Mouse (Mus musculus) megakaryocyte, adult 5-6 weeks (primary cell): ENCODE data around the gene Ppp1ca. TPM values are rescaled to one million over a fixed set of nuclear protein-coding genes. Genes with fewer than 3 reads are reported as not detected.

Experiments used
- ATAC-seq: 2 replicates; pipeline ENCODE4 v1.8.0; 2016; ENCODE audit warnings: mild to moderate bottlenecking, inconsistent platforms; ENCODE audit not compliant: poor library complexity, severe bottlenecking
- total RNA-seq, 2 experiments: library from RNA; stranded (forward) in 1 of 2; stranded (reverse) in 1 of 2; fragments of 153-499, 151-499 nt in 1 of 2; fragments of 221-1000, 200-1000 nt in 1 of 2; gene quantifications; 2 replicates each; pipeline versions ENCODE4 v1.2.3 to v1.2.4; 2015 to 2017

Gene Ppp1ca
- total RNA-seq, 2 experiments from 2014 or later = 536 to 705 TPM

DNA sequence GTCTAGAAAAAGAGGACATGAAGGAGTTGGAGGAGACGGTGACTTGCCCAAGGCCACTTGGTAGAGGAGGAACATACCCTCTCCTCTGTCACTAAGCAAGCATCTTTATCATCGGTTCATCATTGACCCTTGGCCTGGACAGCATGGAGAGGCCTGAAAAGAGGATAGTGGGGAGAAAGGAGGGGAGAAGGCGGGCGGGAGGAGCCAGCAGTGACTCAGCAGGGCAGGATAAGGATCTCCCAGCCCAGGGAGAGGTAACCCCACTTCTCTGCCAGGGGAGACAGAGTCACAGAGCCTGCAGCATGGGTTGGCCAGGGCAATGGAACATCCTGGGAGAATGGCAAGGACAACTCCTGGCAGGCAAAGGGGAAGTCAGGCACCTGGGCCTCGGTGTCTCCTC, 16.7 kb downstream of the Ppp1ca start:
- no peak for ATAC-seq

DNA sequence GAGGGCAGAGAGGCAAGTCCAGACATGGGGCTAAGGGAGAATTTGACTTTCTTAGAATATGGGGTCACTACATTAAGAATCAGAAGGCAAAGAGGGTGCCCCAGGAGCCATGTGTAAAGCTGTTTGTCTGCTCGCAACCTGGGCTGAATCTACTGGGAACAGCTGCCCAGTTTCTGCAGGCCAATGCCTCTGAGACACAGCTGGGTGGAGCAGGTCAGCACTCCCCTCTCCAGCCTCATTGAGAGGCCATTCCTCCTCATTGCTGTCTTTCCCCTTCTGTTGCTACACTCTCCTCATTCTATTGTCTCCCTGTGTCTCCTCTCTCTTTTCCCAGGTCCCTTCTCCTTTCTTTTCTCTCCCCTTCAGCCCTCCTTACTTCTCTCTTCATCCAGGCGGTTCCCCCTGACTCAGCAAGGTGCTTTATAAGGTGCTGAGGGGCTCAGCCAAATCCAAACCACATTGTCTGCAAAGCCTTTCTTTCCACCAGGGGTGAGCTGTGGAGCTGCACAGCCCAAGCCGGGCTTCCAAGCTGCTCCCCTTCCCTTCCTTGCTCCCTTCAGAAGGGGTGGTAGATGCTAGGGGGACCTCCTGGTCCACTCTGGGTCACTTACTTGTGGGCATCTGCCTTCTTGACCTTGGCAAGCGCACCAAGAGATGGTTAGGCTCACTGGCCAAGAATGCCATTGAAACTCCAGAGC, 20.2 kb downstream of the Ppp1ca start:
- no peak for ATAC-seq

DNA sequence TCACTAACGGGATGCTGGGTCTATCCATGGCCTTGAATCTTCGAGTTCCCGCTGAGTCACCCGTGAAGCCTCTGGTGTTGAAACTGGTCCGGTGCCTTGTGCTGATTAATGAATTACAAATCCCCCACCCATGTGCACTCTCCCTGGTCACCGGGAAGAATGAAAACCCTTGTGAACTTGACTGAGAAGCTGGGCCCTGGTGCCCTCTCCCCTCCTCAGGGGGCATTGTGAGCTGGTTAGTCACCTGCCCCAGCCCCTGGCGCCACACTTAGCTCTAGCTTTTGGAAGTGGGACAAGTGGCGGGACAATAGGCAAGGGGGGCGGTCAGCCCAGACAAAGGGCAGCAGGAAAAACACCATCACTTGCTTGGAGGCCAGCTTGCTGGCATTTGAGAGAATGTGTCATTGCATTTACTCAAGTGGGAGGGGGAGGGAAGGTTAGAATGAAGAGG, 21.7 kb downstream of the Ppp1ca start:
- peak; percentile 33 for ATAC-seq

DNA sequence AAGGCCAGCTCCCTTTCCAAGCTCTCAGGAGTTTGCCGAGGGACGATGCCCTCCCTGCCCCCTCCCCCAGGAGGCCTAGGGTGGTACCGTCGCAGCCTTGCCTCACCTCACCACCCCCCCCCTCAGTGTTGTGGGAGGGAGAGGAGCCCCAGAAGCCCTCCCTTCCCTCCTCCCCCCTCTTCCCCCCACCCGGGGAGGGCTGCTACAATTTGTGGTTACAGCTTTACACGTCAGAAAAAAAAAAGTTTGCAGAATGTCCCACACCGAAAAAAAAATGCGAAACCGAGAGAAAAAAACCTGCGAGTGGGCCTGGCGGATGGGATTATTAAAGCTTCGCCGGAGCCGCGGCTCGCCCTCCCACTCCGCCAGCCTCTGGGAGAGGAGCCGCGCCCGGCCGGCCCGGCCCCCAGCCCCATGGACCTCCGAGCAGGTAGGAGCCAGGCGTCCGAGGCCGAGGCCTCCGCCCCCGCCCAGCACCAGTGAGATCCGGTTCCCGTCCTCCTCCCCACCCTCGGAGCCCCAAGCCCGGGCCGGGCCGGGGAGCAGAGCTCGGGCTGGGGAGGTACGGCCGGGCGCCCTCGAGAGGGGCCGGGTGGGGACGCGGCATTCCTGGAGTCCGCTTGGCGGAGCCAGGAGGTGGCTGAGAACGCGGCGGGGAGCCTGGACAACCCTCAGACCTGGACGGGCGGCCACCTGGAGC, 22.4 kb downstream of the Ppp1ca start, which contains the start of the genes Clcf1 and AC109138.7:
TSS of gene Clcf1 (plus strand) at position 168 of the 700 bp plus-strand sequence.
TSS of gene AC109138.7 (plus strand) at position 287 of the 700 bp plus-strand sequence.
- peak; percentile 37 for ATAC-seq

DNA sequence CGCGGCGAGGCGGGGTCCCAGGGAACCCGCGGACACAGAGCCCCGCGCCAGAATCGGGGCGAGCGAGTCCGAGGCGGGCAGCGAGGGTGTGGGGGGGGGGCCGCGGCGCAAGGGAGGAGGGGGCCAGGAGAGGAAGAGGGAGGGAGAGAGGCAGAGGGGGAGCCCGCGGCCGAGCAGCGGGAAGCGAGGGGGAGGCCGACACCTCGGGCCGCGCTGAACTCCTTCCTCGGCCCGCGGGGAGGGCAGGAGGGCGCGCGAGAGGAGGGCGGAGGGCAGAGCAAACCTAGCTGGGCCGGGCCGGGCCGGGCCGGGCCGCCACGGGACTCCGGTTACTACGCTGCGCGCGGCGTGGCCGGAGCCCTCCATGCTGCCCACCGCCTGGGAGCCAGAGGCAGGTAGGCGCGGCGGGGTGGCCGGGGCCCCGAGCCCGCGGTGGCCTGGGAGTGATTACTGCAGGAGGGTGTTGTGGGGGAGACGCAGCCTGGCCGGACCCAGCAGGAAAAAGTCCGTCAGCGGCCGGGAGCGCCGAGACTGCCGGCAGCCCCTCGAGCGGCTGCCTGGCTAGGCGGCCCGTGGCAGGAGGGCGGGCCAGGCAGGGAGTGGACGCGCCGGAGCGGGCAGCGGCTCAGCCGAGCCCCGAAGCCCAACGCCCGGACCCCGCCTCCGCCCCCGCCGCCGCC, 23.0 kb downstream of the Ppp1ca start:
- peak; percentile 51 for ATAC-seq

DNA sequence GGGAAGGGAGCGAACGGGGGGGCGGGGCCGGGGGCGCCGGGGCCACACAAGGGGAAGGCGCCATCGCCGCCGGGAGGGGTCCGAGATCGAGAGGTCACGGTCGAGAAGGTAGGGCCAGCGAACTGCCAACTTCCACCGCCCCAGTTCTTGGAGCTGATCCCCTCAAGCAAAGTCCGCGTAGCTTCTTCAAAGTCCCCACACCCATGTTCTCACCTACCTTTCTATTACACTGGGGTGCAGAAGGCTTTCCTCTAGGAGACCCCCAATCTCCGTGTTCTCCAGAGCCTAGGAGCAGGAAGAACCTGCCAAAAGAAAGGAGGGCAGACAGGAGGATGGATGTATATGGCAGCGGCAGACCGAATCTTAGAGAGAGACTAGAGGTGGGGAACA, 23.6 kb downstream of the Ppp1ca start:
- ATAC-seq = no peak

DNA sequence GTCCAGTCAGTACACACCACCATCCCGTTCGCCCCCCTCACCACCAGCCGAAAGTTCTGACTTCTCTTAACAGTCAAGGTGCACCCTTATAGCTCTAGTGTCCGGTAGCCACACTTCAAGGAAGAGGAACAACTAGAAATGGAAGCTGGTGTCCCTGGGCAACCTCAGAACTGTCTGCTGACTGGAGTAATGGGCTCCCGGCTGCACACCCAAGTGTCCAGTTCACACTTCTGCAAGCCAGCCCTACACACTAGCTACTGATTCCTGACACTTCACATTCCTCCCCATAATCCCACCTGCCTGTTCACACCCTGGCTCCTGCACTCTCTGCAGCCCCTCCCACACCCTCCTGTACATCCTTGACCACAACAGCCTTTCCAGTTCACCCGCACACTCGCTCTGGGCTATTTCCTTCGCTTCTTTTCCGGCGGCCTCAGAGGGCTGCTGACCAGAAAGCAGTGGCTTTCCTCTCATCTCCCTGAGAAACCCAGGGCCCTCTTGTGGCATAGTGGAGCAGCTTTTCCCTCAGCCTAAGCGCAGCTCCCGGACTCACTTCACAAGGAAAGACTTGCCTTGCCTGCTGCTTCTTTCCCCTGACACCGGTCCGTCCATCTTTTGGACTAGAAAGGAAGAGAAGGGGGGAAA, 24.3 kb downstream of the Ppp1ca start:
- ATAC-seq = peak; percentile 30; the same call in 1 of the 2 replicates

DNA sequence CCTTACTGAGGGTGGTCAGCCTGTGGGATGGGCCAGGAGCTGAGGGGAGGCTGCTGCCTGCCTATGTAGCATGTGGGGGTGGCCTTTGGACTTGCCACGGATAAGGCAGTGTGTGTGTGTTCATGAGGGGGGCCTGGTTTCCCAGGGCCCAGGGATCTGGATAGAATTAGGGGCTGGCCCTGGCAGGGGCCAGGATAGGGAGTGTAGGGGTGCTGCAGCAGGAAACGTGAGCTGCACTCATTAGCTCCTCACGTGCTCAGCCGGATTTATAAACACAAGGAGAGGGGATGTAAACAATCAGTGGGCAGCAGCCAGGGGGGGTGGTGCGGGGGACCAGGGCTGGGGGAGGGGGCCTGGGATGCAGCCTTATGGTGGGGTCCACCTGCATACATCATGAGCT, 25.3 kb downstream of the Ppp1ca start:
- no peak for ATAC-seq

DNA sequence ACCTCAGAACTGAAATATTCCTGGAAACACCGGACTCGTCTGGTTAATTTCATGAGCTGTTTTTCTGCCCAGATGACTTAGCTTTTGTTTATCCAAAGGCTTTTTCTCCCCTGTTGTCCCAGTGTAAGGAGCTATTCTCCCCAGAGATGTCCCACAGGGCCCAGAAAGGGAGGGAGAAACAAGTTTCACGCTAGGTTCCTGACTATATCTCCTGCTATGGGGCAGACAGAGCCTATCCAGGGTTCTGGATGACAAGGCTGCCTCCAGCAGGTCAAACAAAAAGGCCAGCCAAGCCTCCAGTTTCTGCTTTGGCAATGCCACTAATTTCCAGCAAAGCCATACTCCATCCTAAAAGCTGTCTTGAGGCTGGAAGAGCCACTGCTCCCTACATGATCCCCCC, 26.0 kb downstream of the Ppp1ca start:
- no peak for ATAC-seq

DNA sequence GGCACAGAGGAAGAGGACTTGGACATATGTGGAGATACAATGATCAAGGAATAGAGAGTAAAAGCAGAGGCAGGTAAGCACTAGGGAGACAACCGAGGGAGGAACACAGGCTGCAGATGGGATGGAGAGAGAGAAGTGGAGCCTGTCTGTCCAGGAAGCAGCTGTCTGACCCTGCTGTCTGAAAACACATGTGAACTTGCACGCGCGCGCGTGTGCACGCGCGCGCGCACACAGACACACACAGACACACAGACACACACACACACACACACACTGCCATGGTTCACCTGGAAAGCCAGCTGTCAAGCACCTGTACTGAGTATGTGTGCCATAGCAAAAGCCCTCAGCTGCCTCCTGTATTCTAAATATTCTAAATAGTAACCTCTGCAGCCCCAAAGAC, 26.4 kb downstream of the Ppp1ca start:
- no peak for ATAC-seq

DNA sequence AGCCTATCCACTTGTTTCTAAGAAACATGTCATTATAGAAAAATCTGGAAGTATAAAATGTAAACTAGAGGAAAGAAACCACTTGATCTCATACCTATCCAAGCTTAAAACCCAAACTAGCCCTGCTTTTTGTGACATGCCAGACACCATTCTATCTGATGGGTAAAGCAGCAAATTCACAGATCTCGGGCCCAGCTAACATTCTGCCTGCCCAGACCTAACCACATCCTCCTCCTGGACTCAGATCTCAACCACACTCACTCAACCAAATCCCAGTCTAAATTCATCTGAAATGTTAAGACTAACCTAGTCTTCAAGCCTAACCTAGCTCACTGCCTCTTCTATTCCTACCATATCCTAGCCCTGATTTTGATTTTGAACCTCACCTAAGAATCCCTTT, 26.9 kb downstream of the Ppp1ca start:
- ATAC-seq = no peak

DNA sequence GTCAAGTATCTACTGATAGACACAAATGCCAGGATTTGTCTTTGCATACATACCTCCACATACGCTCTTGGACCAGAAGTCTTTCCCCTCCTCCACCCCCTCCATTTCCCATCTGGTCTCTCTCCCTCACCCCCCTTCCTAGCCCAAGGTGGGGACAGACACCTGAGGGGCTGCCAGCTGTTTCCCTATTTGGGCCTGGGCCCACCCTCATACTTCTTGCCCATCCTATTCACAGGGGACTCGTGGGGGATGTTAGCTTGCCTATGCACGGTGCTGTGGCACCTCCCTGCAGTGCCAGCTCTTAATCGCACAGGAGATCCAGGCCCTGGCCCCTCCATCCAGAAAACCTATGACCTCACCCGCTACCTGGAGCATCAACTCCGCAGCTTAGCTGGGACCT, 28.1 kb downstream of the Ppp1ca start:
- ATAC-seq = no peak

DNA sequence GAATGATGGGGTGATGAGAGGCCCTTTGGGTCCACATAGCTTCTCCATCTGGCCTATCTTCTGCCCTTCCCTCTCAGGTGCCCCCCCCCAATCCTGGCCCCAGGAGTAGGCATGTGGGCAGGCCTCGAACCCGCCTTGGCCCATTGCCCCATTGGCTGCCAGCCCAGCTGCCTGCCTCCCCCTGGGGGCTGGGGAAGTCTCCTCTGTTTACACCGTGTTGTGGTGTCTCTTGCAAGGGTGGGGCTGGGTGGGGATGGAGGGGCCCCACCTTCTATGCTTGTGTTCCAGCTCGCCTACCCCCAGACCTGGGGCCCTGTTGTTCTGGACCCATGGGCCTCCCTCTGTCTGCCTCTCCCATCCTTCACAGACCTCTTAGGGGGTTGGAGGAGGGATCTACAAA, 28.6 kb downstream of the Ppp1ca start:
- ATAC-seq = no peak

DNA sequence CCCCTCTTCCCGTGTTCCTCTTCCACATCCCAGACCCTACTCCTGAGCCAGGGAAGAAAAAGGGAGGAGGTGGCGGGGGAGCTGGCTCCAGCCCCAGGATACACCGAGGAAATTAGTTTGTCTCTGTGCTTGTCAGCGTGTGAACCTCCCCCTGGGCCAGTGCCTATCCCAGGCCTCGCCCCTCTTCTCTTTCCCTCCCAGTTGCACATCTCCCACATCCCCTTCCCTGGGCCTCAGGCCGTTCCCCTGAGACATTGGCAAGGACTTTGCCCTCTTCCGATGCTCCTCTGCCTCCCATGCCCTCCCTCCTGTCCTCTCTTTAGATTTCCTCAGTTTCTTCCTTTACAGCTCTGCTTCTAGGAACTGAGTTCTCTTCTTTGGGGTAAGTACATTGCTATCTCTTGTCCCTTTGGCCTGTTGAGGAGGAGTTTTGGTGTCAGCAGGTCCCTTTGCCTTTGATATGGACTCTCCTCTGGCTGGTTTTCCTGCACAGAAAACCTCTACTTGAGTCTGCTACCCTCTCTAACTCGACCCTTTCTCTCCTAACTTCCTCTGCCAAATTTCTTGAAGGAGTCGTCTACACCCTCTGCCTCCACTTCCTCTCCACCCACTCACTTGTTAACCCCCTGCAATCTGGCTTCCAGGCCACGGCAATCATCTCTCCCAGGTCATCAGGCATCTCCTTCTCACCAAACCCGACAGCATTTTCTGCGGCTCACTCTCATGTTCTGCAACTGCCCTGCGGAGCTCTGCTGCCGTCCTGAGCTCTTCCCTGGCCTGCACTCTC, 29.3 kb downstream of the Ppp1ca start:
- ATAC-seq = peak; percentile 50

DNA sequence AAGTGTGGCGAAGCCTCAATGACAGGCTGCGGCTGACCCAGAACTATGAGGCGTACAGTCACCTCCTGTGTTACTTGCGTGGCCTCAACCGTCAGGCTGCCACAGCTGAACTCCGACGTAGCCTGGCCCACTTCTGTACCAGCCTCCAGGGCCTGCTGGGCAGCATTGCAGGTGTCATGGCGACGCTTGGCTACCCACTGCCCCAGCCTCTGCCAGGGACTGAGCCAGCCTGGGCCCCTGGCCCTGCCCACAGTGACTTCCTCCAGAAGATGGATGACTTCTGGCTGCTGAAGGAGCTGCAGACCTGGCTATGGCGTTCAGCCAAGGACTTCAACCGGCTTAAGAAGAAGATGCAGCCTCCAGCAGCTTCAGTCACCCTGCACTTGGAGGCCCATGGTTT, 30.3 kb downstream of the Ppp1ca start:
- peak; percentile 61 for ATAC-seq

DNA sequence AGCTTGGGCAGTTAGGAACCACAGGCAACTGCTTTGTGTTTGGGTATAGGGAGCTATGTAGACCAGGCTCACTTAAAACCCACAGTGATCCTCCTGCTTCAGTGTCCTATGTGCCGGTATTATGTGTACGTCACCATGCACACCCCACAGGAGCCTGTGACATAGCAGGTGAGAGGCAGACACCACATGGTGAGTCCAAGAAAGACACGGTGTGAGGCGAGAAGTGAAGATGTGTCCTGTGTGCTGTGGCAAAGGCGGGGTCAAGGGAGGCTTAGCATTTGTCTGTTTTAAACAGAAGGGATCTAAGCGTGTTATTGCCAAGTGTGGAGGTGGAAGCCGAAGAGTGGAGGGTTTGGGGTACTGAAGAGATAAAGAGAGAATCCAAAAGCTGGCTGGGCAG, 34.9 kb downstream of the Ppp1ca start:
- ATAC-seq = no peak

DNA sequence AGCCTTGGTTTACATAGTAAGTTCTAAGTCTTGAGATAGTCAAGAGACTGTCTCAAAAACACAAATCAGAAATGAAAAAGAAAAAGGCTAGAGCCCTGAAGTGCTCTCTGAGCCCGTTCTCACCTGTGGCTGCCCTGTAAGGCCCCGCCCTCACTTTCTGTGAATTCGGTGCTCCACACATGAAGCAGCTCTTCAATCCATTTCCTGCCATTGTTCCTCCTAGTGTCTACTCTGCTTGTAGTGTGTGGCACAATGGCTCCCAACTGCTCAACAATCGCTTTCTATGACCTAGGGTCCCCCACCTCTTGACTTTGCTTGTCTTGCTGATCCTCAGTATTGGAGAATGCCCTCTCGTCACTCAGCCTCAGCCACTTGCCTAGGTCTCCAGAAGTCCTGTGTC, 35.6 kb downstream of the Ppp1ca start:
- no peak for ATAC-seq

DNA sequence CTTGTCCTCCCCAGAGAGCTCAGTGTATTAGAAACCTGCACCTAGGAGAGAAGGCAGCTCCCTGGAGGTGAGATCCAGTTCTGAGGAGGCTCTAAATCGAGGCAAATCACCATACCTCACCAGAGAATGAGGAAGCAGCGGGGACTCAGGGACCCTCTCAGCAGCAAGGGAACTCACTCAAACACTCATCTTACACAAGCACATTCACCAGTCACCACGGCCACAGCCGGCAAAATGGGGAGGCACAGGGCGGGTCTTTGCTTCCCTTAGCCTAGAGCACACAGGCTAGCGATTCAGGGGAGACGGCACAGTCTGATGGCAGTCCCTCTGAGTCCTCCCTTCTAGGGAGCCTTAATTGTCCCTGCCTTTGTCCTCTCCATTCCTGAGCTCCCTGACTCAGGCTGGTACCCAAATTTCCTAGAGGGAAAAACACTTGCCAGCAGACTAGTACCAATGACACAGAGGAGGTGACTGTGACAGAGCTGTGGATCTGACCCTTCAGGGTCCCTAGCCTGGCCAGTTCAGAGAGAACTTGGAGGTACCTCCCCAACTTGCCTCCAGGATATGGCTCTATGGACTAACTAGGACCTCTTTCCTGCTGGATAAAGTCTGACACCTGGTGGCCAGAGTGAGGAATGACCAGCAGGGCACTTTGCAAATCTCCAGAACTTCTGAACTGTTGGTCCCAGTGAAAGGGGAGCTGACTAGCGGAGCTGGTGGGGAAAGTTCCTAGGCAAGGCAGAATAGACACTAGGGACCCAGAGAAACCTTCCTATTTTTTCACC, 36.2 kb downstream of the Ppp1ca start:
- ATAC-seq = peak; percentile 47

DNA sequence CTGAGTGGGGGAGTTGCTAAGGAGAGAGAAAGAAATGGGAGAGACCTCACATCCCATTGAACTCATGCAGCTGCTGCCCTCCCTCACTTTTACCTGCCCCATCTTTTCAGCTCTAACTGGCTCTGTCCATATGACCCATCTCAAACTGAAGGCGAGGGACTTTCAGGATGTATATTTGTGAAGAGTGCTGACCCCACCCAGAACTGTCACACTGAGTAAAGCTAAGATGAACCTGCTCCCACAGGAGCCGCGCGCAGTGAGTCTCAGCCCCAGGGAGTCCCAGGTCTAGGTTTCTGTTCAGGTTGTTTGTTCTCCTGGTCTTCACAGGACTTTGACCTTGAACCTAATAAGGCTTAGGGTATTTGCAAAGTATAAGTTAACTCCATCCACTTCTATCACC, 37.0 kb downstream of the Ppp1ca start:
- ATAC-seq = no peak
